Mouse (Mus musculus): ENCODE data around the gene Rnf115. TPM values are rescaled to one million over a fixed set of nuclear protein-coding genes. Genes with fewer than 3 reads are reported as not detected.
A peak's percentile ranks its signal among the peaks of the same experiment; 100 is the strongest.

Rnf115 gene
- polyA plus RNA-seq, 1 experiment from 2014 or later, result 36.9 TPM

GRCm38 (mm10) chr3:96693579-96693978, 33.9 kb upstream of the Rnf115 start:
- ATAC-seq (ENCODE audit: extremely low read depth, insufficient number of reproducible peaks, low FRiP score, low TSS enrichment), result no peak
- H3K27ac ChIP-seq (replicated peaks), result no peak overlapping the region
- peaks cover 27% of the 10 kb centered on the region for H3K4me1 ChIP-seq
- no peaks in the 10 kb centered on the region for H3K9me3 ChIP-seq
- H3K36me3 ChIP-seq, result no peaks in the 10 kb centered on the region
- H3K27me3 ChIP-seq (replicated peaks), result peaks cover 15% of the 10 kb centered on the region
- 76% methylated on average over 1 of the region's 1 CpGs for WGBS
- no peak overlapping the region for H3K4me3 ChIP-seq
- H3K4me2 ChIP-seq, result no peak overlapping the region
- no peak overlapping the region for H3K9ac ChIP-seq

GRCm38 (mm10) chr3:96696198-96696765, 31.2 kb upstream of the Rnf115 start, which contains the start of gene Pias3:
Gene Pias3 (plus strand): TSS chr3:96696384.
- Histone ChIP-seq H3K4me3 (peak within 1 kb of the TSS; percentile 85), H3K27me3 (replicated peaks) (no peaks in the 10 kb centered on the region), H3K27ac (replicated peaks) (peak within 1 kb of the TSS; percentile 93), H3K4me2 (peak within 1 kb of the TSS; percentile 86), H3K9ac (peak within 1 kb of the TSS; percentile 91), H3K36me3 (peaks cover 21% of the 10 kb centered on the region), H3K9me3 (no peaks in the 10 kb centered on the region), H3K4me1 (peaks cover 33% of the 10 kb centered on the region)
- WGBS, result under 1% methylated on average over 35 of the region's 35 CpGs
- ATAC-seq (ENCODE audit: extremely low read depth, insufficient number of reproducible peaks, low FRiP score, low TSS enrichment), result peak; percentile 74

GRCm38 (mm10) chr3:96696766-96697732, 30.4 kb upstream of the Rnf115 start:
- H3K36me3 ChIP-seq, result peaks cover 29% of the 10 kb centered on the region
- H3K27ac ChIP-seq (replicated peaks), result peak overlapping the region; percentile 93
- peak overlapping the region; percentile 91 for H3K9ac ChIP-seq
- H3K4me2 ChIP-seq, result peak overlapping the region; percentile 86
- WGBS, result under 1% methylated on average over 78 of the region's 85 CpGs
- peaks cover 33% of the 10 kb centered on the region for H3K4me1 ChIP-seq
- no peaks in the 10 kb centered on the region for H3K9me3 ChIP-seq
- no peaks in the 10 kb centered on the region for H3K27me3 ChIP-seq (replicated peaks)
- H3K4me3 ChIP-seq, result peak overlapping the region; percentile 85
- ATAC-seq (ENCODE audit: extremely low read depth, insufficient number of reproducible peaks, low FRiP score, low TSS enrichment), result peak; percentile 91

- Histone ChIP-seq H3K4me2 (0 out of 2 replicates have a peak overlapping the region, but pooled peaks have one; percentile 1), H3K27ac (replicated peaks) (no peak overlapping the region), H3K9me3 (no peaks in the 10 kb centered on the region), H3K36me3 (peaks cover 49% of the 10 kb centered on the region), H3K27me3 (replicated peaks) (no peaks in the 10 kb centered on the region), H3K4me1 (peaks cover 30% of the 10 kb centered on the region), H3K4me3 (no peak overlapping the region; the same call in 1 of the 2 replicates), H3K9ac (peak overlapping the region; percentile 44)
- WGBS, result 42% methylated on average over 19 of the region's 19 CpGs
- ATAC-seq (ENCODE audit: extremely low read depth, insufficient number of reproducible peaks, low FRiP score, low TSS enrichment), result no peak
Observed at GRCm38 (mm10) chr3:96698993-96699690, 28.3 kb upstream of the Rnf115 start.

GRCm38 (mm10) chr3:96700376-96700775, 27.1 kb upstream of the Rnf115 start:
- H3K27me3 ChIP-seq (replicated peaks), result no peaks in the 10 kb centered on the region
- no peak overlapping the region for H3K4me2 ChIP-seq
- no peak overlapping the region for H3K27ac ChIP-seq (replicated peaks)
- ATAC-seq (ENCODE audit: extremely low read depth, insufficient number of reproducible peaks, low FRiP score, low TSS enrichment), result no peak
- H3K4me3 ChIP-seq, result no peak overlapping the region
- WGBS, result 49% methylated on average over 7 of the region's 7 CpGs
- H3K9ac ChIP-seq, result no peak overlapping the region
- peaks cover 23% of the 10 kb centered on the region for H3K4me1 ChIP-seq
- no peaks in the 10 kb centered on the region for H3K9me3 ChIP-seq
- H3K36me3 ChIP-seq, result peaks cover 62% of the 10 kb centered on the region

- H3K4me3 ChIP-seq, result no peak overlapping the region
- ATAC-seq (ENCODE audit: extremely low read depth, insufficient number of reproducible peaks, low FRiP score, low TSS enrichment), result no peak
- H3K9ac ChIP-seq, result no peak overlapping the region
- H3K9me3 ChIP-seq, result no peaks in the 10 kb centered on the region
- H3K4me2 ChIP-seq, result no peak overlapping the region
- H3K4me1 ChIP-seq, result peaks cover 16% of the 10 kb centered on the region
- H3K27ac ChIP-seq (replicated peaks), result no peak overlapping the region
- H3K27me3 ChIP-seq (replicated peaks), result no peaks in the 10 kb centered on the region
- WGBS, result 87% methylated on average over 4 of the region's 4 CpGs
- peaks cover 66% of the 10 kb centered on the region for H3K36me3 ChIP-seq
Observed at GRCm38 (mm10) chr3:96701003-96701402, 26.5 kb upstream of the Rnf115 start.

- Histone ChIP-seq H3K4me2 (no peak overlapping the region), H3K27me3 (replicated peaks) (peaks cover 7% of the 10 kb centered on the region; the same call in 1 of the 2 replicates), H3K9me3 (no peaks in the 10 kb centered on the region), H3K27ac (replicated peaks) (no peak overlapping the region), H3K4me3 (no peak overlapping the region), H3K36me3 (peaks cover 61% of the 10 kb centered on the region), H3K4me1 (peaks cover 10% of the 10 kb centered on the region), H3K9ac (no peak overlapping the region)
- ATAC-seq (ENCODE audit: extremely low read depth, insufficient number of reproducible peaks, low FRiP score, low TSS enrichment), result no peak
- WGBS, result 54% methylated on average over 11 of the region's 11 CpGs
Observed at GRCm38 (mm10) chr3:96704778-96705177, 22.7 kb upstream of the Rnf115 start.

GRCm38 (mm10) chr3:96706217-96706616, 21.2 kb upstream of the Rnf115 start:
- Histone ChIP-seq H3K4me3 (no peak overlapping the region), H3K9me3 (no peaks in the 10 kb centered on the region), H3K27ac (replicated peaks) (no peak overlapping the region), H3K4me2 (no peak overlapping the region), H3K9ac (no peak overlapping the region), H3K27me3 (replicated peaks) (peaks cover 7% of the 10 kb centered on the region; the same call in 1 of the 2 replicates), H3K4me1 (peaks cover 10% of the 10 kb centered on the region), H3K36me3 (peaks cover 61% of the 10 kb centered on the region)
- ATAC-seq (ENCODE audit: extremely low read depth, insufficient number of reproducible peaks, low FRiP score, low TSS enrichment), result no peak
- WGBS, result 83% methylated on average over 11 of the region's 11 CpGs

- Histone ChIP-seq H3K27ac (replicated peaks) (no peak overlapping the region), H3K4me3 (no peak overlapping the region), H3K4me2 (no peak overlapping the region), H3K4me1 (peaks cover 10% of the 10 kb centered on the region), H3K36me3 (peaks cover 61% of the 10 kb centered on the region), H3K9me3 (no peaks in the 10 kb centered on the region), H3K27me3 (replicated peaks) (peaks cover 7% of the 10 kb centered on the region; the same call in 1 of the 2 replicates), H3K9ac (no peak overlapping the region)
- ATAC-seq (ENCODE audit: extremely low read depth, insufficient number of reproducible peaks, low FRiP score, low TSS enrichment), result no peak
- 59% methylated on average over 7 of the region's 7 CpGs for WGBS
Observed at GRCm38 (mm10) chr3:96706984-96707383, 20.5 kb upstream of the Rnf115 start.

GRCm38 (mm10) chr3:96707903-96708683, 19.4 kb upstream of the Rnf115 start, which contains the start of gene Nudt17:
Gene Nudt17 (minus strand): TSS chr3:96708562.
- peak within 1 kb of the TSS; percentile 83 for H3K9ac ChIP-seq
- peaks cover 62% of the 10 kb centered on the region for H3K36me3 ChIP-seq
- peaks cover 10% of the 10 kb centered on the region for H3K4me1 ChIP-seq
- H3K27ac ChIP-seq (replicated peaks), result no peak within 1 kb of the TSS
- 5% methylated on average over 42 of the region's 42 CpGs for WGBS
- H3K27me3 ChIP-seq (replicated peaks), result peaks cover 7% of the 10 kb centered on the region; the same call in 1 of the 2 replicates
- ATAC-seq (ENCODE audit: extremely low read depth, insufficient number of reproducible peaks, low FRiP score, low TSS enrichment), result peak; percentile 64; the same call in 1 of the 2 replicates
- H3K9me3 ChIP-seq, result no peaks in the 10 kb centered on the region
- H3K4me3 ChIP-seq, result peak within 1 kb of the TSS; percentile 56
- peak within 1 kb of the TSS; percentile 86 for H3K4me2 ChIP-seq
